Mouse (Mus musculus) liver, postnatal 0 days (tissue): ENCODE results near the gene Angptl7. TPM values are rescaled to one million over a fixed set of nuclear protein-coding genes. Genes with fewer than 3 reads are reported as not detected.

Experiments
- ATAC-seq: fragments of 200-750 bp; cut with Nextera tagmentation; 2 replicates; pipeline ENCODE4 v1.8.0; 2017; ENCODE audit warnings: mild to moderate bottlenecking, moderate library complexity
- DNase-seq: peaks from one replicate; pipeline ENCODE4 v3.0.0-alpha.2; 2016
- H3K27ac ChIP-seq: fragments of 300-500 bp; sonication (generic); 2 replicates; pipeline ENCODE4 v1.5.1; 2014; ENCODE audit warnings: antibody characterized with exemption, moderate library complexity, mild to moderate bottlenecking, low read depth
- H3K27me3 ChIP-seq: fragments of 300-500 bp; sonication (generic); 2 replicates; pipeline ENCODE4 v1.6.1; 2014; ENCODE audit warnings: low read length, control low read depth, mixed read lengths; ENCODE audit not compliant: insufficient read depth
- H3K36me3 ChIP-seq: fragments of 300-500 bp; sonication (generic); replicated peaks from 2 replicates; pipeline ENCODE4 v1.6.1; 2014; ENCODE audit warnings: mild to moderate bottlenecking, control low read depth, low read length, moderate library complexity, mixed read lengths; ENCODE audit not compliant: insufficient read depth
- H3K4me1 ChIP-seq: fragments of 300-500 bp; sonication (generic); 2 replicates; pipeline ENCODE4 v1.6.1; 2014; ENCODE audit warnings: antibody characterized with exemption, mild to moderate bottlenecking, control low read depth; ENCODE audit not compliant: insufficient read depth
- H3K4me2 ChIP-seq: fragments of 300-500 bp; sonication (generic); 2 replicates; pipeline ENCODE4 v1.6.1; 2014; ENCODE audit warnings: low read depth, mild to moderate bottlenecking, low read length, moderate library complexity, mixed read lengths
- H3K4me3 ChIP-seq: fragments of 300-500 bp; sonication (generic); 2 replicates; pipeline ENCODE4 v1.5.1; 2014; ENCODE audit warnings: low read depth, low read length
- H3K9ac ChIP-seq: fragments of 300-500 bp; sonication (generic); replicated peaks from 2 replicates; pipeline ENCODE4 v1.6.1; 2014; ENCODE audit warnings: mild to moderate bottlenecking, moderate library complexity
- H3K9me3 ChIP-seq: fragments of 300-500 bp; sonication (generic); 2 replicates; pipeline ENCODE4 v1.6.1; 2016; ENCODE audit warnings: mild to moderate bottlenecking, control low read depth, low read length, mixed read lengths
- CTCF ChIP-seq: sonication (generic); IDR thresholded peaks from 2 replicates; pipeline ENCODE4 v1.5.1; 2016; ENCODE audit warnings: antibody characterized with exemption, low read depth
- EP300 ChIP-seq: IDR thresholded peaks from 2 replicates; pipeline ENCODE4 v1.6.1; 2016; ENCODE audit warnings: antibody characterized with exemption, low read depth, mild to moderate bottlenecking
- WGBS: fragments of 180-500 bp; shearing (Covaris S2); extraction: QIAGEN DNeasy Blood & Tissue Kit; methylation state at CpG from one replicate; pipeline ENCODE4 v1.1.7; 2014; ENCODE audit not compliant: insufficient replicate concordance; 5-methylcytosine and 5-hydroxymethylcytosine counted together
- polyA plus RNA-seq: library from polyadenylated mRNA; unstranded; fragments of >200 nt; fragmentation: Nextera tagmentation; extraction: Ambion mirVana; gene quantifications from 2 replicates; pipeline ENCODE4 v1.2.1, GENCODE M21; 2015

The Angptl7 gene
- polyA plus RNA-seq, 1 experiment from 2014 or later, result 1.3 TPM

DNA sequence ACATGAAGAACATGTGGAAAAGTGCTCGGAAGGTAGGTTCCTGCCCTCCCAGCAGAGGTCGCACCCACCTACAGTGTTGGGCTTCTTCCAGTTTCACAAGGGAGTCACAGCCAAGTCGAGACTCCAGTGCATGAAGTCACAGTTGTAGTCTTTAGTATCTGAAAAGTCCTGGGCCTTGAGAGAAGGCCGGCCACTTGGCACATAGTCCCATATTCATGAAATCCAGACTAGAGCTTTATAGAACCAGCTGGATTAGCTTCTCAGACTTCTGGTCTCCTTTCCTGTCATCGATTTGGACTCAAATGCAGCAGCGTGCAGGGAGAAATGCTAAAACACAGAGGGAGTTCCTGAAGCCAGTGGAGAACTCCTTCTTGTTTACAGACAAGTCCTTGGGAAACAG lies 30.5 kb upstream of the Angptl7 start:
- Histone ChIP-seq H3K4me1 (no peaks in the 10 kb centered on the region), H3K27me3 (no peaks in the 10 kb centered on the region)
- TF ChIP-seq EP300 (no peak), CTCF (no peak)

DNA sequence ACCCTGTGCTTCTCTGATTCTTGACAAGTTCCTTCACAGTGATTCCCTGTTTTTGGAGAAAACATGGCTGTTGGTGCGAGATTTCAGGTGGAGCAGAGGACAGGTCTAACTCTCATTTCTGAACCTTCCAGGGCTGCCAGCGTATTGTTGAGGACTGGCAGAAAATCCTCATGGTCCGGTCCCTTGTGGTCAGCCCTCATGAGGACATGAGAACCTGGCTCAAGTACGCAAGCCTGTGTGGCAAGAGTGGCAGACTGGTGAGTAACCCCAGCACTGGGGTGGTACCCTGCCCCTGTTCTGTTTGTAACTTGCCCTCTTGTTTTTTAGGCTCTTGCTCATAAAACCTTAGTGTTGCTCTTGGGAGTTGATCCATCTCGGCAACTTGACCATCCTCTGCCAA lies 30.1 kb upstream of the Angptl7 start:
- Histone ChIP-seq H3K9me3 (no peaks in the 10 kb centered on the region), H3K4me1 (no peaks in the 10 kb centered on the region), H3K4me3 (no peak overlapping the region), H3K4me2 (no peak overlapping the region), H3K9ac (no peak overlapping the region), H3K36me3 (peaks cover 66% of the 10 kb centered on the region), H3K27me3 (no peaks in the 10 kb centered on the region), H3K27ac (no peak overlapping the region)
- DNase-seq, result no peak
- no peak for ATAC-seq
- TF ChIP-seq CTCF (no peak), EP300 (no peak)
- 91% methylated on average over 5 of the region's 5 CpGs for WGBS

More for the DNA sequence above, 30.5 kb upstream of the Angptl7 start:
- Histone ChIP-seq H3K9me3 (no peaks in the 10 kb centered on the region), H3K36me3 (peaks cover 67% of the 10 kb centered on the region), H3K4me2 (no peak overlapping the region), H3K9ac (no peak overlapping the region), H3K27ac (no peak overlapping the region), H3K4me3 (no peak overlapping the region)
- 81% methylated on average over 6 of the region's 6 CpGs for WGBS
- DNase-seq (no peak), ATAC-seq (no peak)

DNA sequence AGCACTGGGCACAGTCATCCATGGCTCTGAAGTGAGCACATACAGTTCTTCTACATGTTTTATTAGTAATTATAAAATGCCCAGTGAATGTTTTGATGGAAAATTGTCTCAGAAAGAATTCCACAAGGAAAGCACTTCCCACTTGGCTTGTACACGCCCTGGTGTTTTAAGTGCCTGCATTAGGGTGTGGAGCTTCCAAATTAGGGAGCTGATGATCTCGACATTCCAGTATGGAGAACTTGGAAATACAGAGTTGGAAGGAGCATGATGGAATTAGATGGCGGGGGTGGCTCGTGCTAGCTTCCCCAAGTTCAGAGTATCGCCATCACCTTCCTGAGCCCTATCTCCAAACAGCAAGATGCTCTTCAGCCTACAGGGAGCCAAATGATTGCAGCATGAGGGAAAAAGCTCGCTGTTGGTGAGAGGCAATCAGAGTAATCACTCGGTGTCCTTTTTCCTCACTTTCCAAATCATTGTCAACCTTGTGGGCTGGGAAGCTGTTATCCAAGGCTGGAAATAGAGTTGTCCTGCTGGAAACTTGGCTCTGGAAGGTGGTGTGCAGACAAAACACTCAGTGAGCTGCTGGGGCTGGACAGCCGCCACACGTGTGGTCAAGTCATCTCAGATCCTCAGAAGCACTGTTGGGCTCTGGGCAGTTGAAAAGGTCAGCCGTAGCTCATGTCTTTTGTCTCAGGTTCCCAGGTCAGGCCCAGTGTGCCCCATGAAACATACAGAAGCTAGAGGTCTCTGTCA lies 27.1 kb upstream of the Angptl7 start:
- Histone ChIP-seq H3K27me3 (no peaks in the 10 kb centered on the region), H3K9ac (no peak overlapping the region), H3K4me1 (no peaks in the 10 kb centered on the region), H3K4me2 (no peak overlapping the region), H3K9me3 (no peaks in the 10 kb centered on the region), H3K36me3 (peaks cover 62% of the 10 kb centered on the region), H3K27ac (no peak overlapping the region), H3K4me3 (no peak overlapping the region)
- no peak for DNase-seq
- no peak for ATAC-seq
- TF ChIP-seq CTCF, result no peak
- TF ChIP-seq EP300, result no peak
- WGBS, result 83% methylated on average over 10 of the region's 10 CpGs

DNA sequence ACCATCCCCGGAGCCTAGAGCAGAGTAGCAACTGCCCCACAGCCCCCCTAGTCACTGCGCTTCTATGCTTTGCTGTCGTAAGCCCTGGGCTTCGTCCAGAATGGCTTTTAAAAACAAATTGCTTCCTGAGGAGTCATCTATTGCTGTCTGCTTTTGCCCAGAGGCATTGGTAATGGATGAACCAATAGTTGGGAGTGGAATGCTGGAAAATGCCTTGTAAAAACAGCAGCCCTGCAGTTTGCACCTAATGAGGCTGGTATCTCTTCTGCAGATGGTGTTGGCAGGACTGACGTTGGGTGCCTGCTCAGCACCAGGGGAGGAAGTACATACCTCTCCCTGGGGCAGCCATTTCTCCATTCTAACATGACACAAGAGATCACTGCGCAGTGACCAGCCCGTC lies 23.3 kb upstream of the Angptl7 start:
- Histone ChIP-seq H3K27ac (no peak overlapping the region), H3K36me3 (peaks cover 59% of the 10 kb centered on the region), H3K27me3 (no peaks in the 10 kb centered on the region), H3K4me2 (no peak overlapping the region), H3K9ac (no peak overlapping the region), H3K4me1 (no peaks in the 10 kb centered on the region), H3K9me3 (no peaks in the 10 kb centered on the region), H3K4me3 (no peak overlapping the region)
- 74% methylated on average over 7 of the region's 7 CpGs for WGBS
- no peak for TF ChIP-seq EP300
- no peak for TF ChIP-seq CTCF
- no peak for DNase-seq
- ATAC-seq, result no peak

DNA sequence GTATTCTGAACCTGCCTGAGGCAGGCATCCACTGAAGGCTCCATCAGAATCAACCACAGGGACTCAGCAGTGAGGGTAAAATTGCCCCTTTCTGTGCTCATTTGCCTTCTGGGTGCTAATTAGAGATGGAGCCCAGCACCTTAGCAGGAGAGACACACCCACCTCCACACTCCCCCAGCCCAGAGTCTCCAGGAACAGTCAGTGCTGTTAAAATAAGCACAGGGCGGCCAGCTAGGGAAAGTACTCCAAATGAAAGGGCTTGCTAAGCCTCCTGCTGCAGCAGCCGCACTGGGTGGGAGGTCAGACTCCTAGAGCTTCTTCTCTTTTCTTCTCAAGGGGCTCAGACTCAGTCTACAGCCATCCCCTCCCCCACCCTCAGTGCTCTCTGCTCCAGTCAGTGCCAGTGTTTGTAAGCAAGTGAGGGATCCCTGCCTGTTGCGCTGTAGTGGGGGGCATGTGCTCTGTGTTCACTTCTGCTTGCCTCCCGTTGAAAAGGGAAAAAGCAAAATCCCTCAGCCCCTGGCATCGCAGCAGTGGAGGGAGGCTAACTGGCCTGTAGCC lies 18.1 kb upstream of the Angptl7 start:
- WGBS, result 81% methylated on average over 5 of the region's 5 CpGs
- TF ChIP-seq CTCF, result no peak
- TF ChIP-seq EP300, result no peak

DNA sequence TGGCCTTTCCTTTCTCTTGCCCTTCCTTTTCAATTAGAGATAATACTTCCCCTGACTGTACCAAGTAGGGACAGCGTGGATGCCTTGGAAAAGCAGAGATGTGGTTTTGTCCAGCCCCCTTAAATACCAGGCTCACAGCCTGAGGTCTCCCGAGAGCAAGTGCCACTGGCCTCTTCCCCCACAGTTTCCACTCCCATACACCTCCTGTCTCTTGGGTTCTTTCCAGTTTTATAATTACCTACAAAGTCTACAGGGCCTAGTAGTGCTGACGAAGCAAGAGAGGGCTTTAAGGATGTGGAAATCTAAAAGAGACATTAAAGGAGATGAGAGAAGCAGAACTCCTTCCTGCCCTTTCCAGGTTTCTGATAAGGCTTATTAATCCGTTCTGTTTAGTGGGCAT lies 17.5 kb upstream of the Angptl7 start:
- Histone ChIP-seq H3K27ac (no peak overlapping the region), H3K4me3 (no peak overlapping the region), H3K36me3 (peaks cover 47% of the 10 kb centered on the region), H3K4me2 (no peak overlapping the region), H3K27me3 (no peaks in the 10 kb centered on the region), H3K9me3 (no peaks in the 10 kb centered on the region), H3K4me1 (no peaks in the 10 kb centered on the region), H3K9ac (no peak overlapping the region)
- 64% methylated on average over 4 of the region's 4 CpGs for WGBS
- DNase-seq (no peak), ATAC-seq (no peak)
- TF ChIP-seq EP300, result no peak
- no peak for TF ChIP-seq CTCF

More for the DNA sequence above, 18.1 kb upstream of the Angptl7 start:
- Histone ChIP-seq H3K4me1 (no peaks in the 10 kb centered on the region), H3K4me2 (no peak overlapping the region), H3K27ac (no peak overlapping the region), H3K27me3 (no peaks in the 10 kb centered on the region), H3K9ac (no peak overlapping the region), H3K9me3 (no peaks in the 10 kb centered on the region), H3K4me3 (no peak overlapping the region), H3K36me3 (peaks cover 47% of the 10 kb centered on the region)
- ATAC-seq, result no peak
- DNase-seq, result no peak
